Mouse (Mus musculus) left cerebral cortex, postnatal 4 days (tissue): ENCODE measurements at regions not wholly inside any gene's neighbourhood (a gene's known extent, or its start where the extent isn't known, plus 50 kb on each side); places are given as distances from the start of the nearest gene placed in this dataset.

Experiments used
- DNase-seq: peaks from one replicate; pipeline ENCODE4 v3.0.0-alpha.2; 2022
- intact Hi-C: fragments of 180-260 bp; cut with DNase I; formaldehyde crosslinking; loops from one replicate; pipeline ENCODE4 v1.15.1; 2025

DNA sequence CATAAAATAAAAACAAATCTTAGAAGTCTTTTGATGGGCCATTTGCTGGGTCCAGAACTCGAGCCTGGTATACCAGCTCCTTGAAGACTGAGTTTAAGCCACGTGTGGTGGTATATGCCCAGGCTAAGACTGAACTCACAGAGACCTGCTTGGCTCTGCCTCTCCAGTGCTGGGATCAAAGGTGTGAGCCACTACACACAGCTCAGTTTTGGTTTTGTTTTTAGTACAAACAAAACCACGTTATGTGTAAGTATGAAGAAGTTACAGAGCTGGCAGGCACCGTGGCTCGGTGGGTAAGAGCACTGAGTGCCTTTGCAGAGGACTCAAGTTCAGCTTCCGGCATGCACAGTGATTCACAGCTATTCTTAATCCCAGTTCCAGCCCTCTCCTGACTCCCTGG, 75.6 kb downstream of the Wdr5 start:
- no peak for DNase-seq
- intact Hi-C loops: no loop called here

DNA sequence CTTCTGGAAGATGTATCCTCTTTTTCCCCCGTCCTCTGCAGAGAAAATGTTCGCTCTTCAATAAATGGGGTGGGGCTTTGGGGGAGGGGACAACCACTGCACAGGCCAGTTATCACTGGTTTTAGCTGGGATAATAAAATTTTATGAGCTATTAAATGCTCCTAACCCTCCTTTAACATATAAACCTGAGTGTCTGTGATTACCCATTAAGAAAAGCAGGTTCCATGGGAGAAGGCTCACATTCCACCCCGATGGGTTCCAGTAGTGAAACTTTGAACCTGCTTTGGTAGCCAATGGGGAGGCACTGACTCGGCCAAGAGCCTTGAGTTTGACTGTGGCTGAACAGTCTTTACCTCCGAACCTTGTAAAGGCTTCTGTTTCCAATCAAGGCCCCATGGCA, 76.7 kb downstream of the Wdr5 start:
- intact Hi-C loops: no loop called here
- DNase-seq: no peak

DNA sequence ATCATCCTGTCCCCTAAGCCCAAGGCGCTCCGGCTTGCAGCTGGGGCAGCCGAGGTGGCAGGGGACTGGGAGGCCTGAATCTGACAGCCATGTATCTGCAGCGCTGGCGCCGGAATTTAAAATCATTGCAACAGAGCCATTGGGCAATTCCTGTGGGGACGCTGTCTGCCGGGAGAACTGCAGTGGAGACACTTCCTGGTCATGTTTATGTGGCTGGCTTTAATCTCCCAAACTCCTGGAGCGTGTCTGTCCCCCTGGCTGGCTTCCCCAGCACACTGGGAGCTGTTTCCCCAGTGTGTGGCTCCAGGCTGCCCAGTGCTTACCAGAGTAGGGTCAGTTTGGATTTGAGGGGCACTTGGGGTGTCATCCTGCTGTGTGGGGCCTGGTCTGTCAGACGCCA, 78.4 kb downstream of the Wdr5 start:
- no peak for DNase-seq
- intact Hi-C loops: no loop called here

DNA sequence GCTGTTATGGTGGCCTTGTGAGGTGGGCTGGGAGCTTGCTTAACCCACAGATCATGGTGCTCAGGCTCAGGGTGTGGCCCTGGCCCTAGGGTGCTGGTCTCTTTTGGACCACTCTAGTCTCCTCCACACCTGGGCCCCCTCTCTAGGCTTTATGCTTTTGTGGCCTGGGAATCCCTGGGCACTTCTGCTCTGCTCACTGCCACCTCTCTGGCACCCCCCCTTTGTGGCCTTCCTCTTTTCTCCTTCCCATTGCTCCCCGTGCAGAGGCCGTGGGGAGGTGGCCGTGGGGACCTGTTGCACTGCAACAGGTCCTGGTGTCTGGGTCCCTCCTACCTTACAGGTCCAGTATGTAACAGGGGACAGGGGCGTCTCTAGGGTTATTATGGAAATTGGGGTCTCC, 80.3 kb downstream of the Wdr5 start:
- no peak for DNase-seq
- intact Hi-C loops: no loop called here

DNA sequence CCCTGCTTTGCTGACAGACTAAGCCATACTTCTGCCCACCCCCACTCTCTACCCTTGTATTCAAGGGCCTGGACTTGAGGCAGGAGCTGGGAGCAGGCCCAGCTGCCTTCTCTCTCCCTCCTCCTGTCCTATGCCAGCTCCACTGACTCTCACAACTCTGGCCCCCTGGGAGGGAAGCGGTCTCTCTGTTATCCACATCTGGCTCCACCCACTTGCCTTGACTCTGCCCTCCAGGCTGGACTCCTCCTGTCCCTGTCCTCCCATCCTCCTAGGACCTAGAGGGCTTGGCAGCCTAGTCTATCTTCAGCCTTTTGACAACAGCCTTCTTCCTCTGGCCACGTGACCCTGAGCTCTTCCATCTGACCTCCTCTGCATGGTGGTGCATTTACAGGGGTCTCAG, 80.0 kb upstream of the Rxra start:
- DNase-seq: no peak
- intact Hi-C loops: no loop called here

DNA sequence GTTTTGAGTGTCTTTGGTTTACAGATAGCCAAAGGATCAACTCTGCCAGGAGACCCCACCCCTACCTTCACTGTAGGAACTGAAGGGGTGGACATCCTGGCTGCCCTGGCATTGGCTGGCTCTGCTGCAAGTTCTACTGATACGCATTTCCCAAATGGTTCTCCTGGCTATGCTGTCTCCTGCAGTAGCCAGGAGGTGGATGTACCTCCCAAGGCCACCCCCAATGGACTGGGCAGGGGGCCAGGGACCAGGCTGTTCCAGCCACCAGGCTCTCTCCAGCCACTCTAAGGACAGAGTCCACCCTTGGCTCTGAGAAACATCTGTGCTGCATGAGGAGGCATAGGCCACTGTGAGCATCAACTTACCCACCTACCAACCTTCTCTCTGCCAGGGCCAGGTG, 79.3 kb upstream of the Rxra start:
- no peak for DNase-seq
- intact Hi-C loops: no loop called here

DNA sequence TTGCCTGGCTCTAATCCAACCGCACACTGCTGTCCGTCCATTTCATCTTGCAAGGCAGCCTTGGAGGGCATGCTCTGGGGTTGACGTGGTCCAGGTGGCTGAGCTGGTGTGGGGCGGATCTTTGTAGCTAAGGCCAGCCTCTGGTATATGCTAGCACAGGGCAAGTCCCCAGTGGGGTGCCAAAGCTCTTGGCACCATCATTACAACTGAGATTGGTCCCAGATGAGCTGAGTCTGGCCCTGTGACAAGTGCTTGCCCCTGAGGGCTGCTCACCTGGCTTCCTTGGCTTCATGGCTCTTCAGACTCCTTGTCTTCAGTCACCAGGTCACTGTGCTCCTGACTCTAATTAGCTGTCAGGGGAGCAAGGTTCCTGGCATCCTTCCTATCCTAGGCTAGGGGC, 78.3 kb upstream of the Rxra start:
- intact Hi-C loops: no loop called here
- DNase-seq: peak; percentile 47

DNA sequence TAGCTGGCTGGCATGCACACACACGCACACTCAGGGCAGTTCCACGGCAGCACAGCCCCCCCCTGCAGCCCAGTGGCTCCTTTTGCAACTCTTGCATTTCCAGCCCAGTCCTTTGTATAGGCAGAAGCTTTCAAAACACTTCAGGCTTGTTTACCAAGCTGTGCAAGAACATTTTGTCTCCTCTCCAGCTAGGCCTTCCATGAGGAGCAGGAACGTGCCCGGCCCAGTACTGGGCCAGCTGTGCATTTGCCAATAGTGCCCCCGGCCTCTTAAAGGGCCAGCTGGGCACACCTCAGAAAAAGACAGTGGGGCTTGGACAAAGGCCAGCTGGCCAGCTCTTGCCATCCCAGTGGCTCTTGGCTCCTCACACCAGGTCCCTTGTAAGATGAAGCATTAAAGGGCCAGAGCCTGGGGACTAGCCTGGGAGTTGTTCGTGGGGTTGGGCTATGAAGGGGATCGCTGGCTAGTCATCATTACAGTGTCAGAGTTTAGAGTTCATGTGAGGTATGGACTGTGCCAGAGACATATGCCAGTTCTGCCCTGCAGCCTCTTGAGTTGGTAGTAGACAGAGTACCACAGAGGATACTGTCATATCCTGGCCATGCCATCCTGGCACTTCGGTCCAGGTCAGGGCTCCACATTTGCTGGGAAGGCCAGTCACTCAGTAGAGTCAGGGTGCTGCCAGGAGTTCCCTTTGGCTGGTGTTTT, 77.0 kb upstream of the Rxra start:
- intact Hi-C loops: no loop called here
- DNase-seq: peak; percentile 96

DNA sequence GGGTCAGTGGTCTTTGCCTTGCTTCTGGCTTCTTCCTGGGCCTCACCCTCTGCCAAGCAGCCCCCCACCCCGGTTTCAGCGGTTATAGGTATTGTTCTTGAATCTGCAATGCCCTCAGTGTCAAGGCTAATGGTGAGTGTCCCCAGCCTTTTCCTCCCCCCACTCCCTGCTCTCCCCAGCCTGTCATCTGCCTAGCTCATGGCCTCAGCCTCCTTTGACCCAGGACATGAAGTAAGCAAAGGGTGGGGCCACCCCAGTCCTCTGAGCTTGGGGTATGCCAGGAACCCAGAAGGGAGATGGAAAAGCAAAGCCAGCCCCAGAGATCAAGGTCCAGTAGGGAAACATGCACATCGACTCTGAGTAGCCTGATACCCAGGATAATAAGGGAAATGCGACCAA, 76.5 kb upstream of the Rxra start:
- DNase-seq: no peak

DNA sequence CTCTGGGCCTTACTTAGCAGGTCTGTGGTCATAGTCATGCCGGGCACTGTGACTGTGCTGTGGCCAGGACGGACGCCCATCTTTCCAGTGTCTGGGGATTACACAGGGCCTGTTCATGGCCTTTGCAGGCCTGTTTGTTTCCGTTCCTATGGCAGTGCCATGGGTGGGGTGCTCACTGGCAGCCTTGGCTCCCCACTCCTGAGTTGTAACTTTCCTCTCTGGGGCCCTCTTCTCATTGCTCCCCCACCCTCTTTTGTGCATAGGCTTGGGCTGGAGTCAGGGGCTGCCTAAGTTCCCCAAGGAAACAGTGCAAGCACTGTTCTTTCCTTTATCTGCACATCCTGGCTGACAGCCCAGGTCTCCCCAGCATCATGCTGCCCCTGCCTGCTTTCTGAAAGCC, 72.9 kb upstream of the Rxra start:
- peak; percentile 38 for DNase-seq
- intact Hi-C loops: no loop called here

More for the DNA sequence above, 76.5 kb upstream of the Rxra start:
- intact Hi-C loops: no loop called here

DNA sequence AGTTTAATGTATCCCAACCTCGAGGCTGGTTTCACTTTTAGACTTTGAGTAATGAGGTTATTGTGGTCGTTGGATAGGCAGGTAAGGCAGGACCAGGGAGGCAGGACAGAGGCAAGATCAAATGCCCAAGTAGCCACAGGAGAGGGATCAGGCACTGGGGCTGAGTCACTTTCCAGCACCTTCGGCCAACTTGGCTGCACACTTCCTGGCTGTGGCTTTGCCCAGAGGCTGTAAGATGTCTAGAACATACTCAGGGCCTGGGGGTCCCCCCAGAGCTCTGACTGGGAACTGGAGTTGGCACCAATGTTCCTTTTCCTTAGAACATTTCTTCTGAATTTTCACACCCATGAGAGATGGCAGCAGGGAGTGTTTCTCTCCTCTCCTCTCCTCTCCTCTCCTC, 71.7 kb upstream of the Rxra start:
- intact Hi-C loops: no loop called here
- no peak for DNase-seq

DNA sequence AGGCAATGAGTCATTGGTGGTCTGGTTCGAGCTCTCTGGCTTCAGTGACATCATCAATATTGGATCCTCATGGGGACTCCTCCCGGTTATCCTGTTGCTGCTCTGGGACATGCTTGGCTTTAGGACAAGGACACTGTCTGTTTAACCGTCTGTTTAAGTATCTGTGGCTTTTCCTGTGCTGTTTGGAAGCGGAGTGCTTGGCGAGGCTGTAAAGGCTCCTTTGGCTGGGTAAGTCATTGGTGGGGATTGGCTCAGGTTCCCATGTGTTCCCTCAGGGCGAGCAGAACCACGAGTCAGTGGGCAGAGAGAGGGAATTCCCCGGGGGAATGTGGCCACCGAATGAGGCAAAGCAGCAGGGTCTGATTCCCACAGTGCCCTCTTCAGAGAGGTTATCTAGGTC, 69.4 kb upstream of the Rxra start:
- DNase-seq: no peak
- intact Hi-C loops: no loop called here

DNA sequence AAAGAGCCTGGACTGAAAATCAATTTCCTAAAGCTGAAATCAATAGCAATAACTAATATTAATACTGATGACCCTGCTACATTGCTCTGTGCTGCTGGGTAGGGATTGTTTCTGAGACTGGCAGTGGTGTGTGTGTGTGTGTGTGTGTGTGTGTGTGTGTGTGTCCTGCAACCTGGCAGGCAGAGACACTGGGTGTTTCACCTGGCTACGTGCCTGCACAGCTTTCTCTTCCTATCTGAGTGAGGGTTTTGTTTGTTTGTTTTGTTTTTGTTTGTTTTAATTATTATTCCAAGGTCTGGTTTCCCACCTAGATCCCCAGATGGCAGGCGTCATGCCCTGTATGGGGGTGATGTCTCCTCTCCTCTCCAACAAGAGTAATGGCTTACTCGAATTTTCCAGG, 54.5 kb upstream of the Rxra start:
- no peak for DNase-seq

DNA sequence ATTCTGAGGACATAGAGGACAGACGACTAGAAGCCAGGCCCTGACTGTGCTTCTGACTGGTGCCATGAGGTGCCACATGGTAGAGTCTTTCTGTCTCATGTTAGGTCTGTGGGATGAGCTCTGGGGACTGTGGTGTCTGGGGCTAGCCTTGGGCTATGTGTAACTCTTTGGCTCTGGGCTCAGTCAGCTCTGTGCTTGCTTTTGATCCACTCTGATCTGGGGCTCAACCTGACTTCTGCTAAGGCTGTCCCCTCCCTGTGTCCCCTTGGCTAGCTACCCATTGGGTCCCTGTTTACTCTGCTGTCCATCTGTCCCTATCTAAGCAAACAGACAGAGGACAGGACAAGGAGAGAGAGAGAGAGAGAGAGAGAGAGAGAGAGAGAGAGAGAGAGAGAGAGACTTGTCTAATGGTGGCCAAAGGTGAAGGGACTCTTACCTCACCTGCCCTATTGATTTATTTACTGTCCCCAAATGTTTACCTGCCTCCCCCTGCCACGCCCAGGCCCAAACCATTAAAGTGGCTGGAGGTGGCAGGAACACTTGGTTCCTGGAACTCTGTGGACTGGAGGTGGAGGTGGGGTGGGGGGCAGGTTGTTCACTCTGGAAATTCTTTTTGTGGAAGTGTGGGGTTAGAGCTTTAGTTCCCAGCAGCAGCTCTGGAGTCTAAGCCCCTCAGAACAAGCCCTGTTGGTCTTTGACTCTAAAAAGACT, 51.4 kb upstream of the Rxra start:
- intact Hi-C loops: no loop called here
- DNase-seq: no peak

More for the DNA sequence above, 54.5 kb upstream of the Rxra start:
- intact Hi-C loops: no loop called here
